Mouse (Mus musculus) G1E (cell line): ENCODE results near the gene Magi2.

Experiments used
- CTCF ChIP-seq: IDR thresholded peaks from 2 replicates; pipeline ENCODE4 v1.5.1; 2012; ENCODE audit warnings: low read depth, low read length, inconsistent platforms, mixed read lengths
- GATA1 ChIP-seq: IDR thresholded peaks from 2 replicates; pipeline ENCODE4 v1.6.1; 2012; ENCODE audit warnings: borderline replicate concordance, low read length, inconsistent platforms, mixed read lengths
- POLR2AphosphoS5 ChIP-seq: IDR thresholded peaks from 2 replicates; pipeline ENCODE4 v1.6.1; 2012; ENCODE audit warnings: low read depth, low read length, inconsistent platforms; ENCODE audit not compliant: insufficient replicate concordance
- TAL1 ChIP-seq: conservative IDR thresholded peaks from 2 replicates; pipeline ENCODE4 v1.6.1; 2012; ENCODE audit warnings: low read depth, low read length, inconsistent platforms, mixed read lengths

DNA sequence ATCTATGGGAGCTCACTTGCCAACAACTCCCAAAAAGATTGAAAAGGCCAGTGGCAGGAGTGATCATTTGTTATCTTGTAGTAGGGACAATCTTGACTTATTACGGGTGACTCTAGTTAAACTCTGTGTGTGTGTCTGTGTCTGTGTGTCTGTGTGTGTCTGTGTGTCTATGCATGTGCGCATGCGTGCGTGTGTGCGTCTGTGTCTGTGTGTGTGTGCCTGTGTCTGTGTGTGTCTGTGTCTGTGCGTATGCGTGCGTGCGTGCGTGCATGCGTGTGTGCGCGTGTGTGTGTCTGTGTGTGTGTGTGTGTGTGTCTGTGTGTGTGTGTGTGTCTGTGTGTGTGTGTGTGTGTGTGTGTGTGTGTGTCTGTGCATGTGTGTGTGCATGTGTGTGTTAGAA, 1295.2 kb downstream of the Magi2 start:
- no peak for TF ChIP-seq CTCF
- no peak for TF ChIP-seq TAL1
- TF ChIP-seq GATA1: no peak
- no peak for TF ChIP-seq POLR2AphosphoS5
